Mouse (Mus musculus): ENCODE data around the gene Cyp3a13.
"Not testable (repeated sequence)": the region's sequence is repeated elsewhere in the genome, so short reads cannot be mapped to it uniquely, and the experiment has no call there.

Gene Cyp3a13

GRCm38 (mm10) chr5:137872381-137872702 is 49.1 kb downstream of the Cyp3a13 start:
- in situ Hi-C loops (cut with MboI, MseI), result loop anchor here (5.0 kb wide), 1 partner anchor 75 kb away; no protein-coding TSS in a partner anchor

- in situ Hi-C loops (cut with MboI, MseI), result loop anchor here (5.0 kb wide), 1 partner anchor 75 kb away; no protein-coding TSS in a partner anchor
Measured at GRCm38 (mm10) chr5:137871644-137872380, 49.6 kb downstream of the Cyp3a13 start, which contains the start of gene Pilrb2. Gene Pilrb2 (minus strand): TSS chr5:137871815.

- in situ Hi-C loops (cut with MboI, MseI), result not testable (repeated sequence)
Measured at GRCm38 (mm10) chr5:137868600-137868999, 52.8 kb downstream of the Cyp3a13 start.

- in situ Hi-C loops (cut with MboI, MseI), result not testable (repeated sequence)
Measured at GRCm38 (mm10) chr5:137864008-137864407, 57.4 kb downstream of the Cyp3a13 start.

GRCm38 (mm10) chr5:137857960-137858710 is 63.3 kb downstream of the Cyp3a13 start, which contains the start of gene Pilrb1:
Gene Pilrb1 (minus strand): TSS chr5:137858106.
- in situ Hi-C loops (cut with MboI, MseI), result not testable (repeated sequence)

- in situ Hi-C loops (cut with MboI, MseI), result not testable (repeated sequence)
Measured at GRCm38 (mm10) chr5:137856870-137857269, 64.5 kb downstream of the Cyp3a13 start.

- in situ Hi-C loops (cut with MboI, MseI), result not testable (repeated sequence)
Measured at GRCm38 (mm10) chr5:137854907-137855306, 66.5 kb downstream of the Cyp3a13 start.

- in situ Hi-C loops (cut with MboI, MseI), result not testable (repeated sequence)
Measured at GRCm38 (mm10) chr5:137850313-137850712, 71.1 kb downstream of the Cyp3a13 start.
